Mouse (Mus musculus) MEL (cell line): ENCODE data around the gene Wdcp. TPM values are rescaled to one million over a fixed set of nuclear protein-coding genes. Genes with fewer than 3 reads are reported as not detected.

Source experiments
- DNase-seq: peaks from one replicate; pipeline ENCODE4 v3.0.0; 2011; ENCODE audit warnings: low read depth, low spot score
- H3K27ac ChIP-seq: 2 replicates; pipeline ENCODE4 v1.5.1; 2012; ENCODE audit warnings: low read depth, mild to moderate bottlenecking, control low read depth, low read length, moderate library complexity; ENCODE audit not compliant: control insufficient read depth
- H3K27me3 ChIP-seq, 2 experiments: fragments of 150-350 bp in 1 of 2; sonication (generic) in 1 of 2; 2 replicates each; pipeline ENCODE4 v1.6.1; 2012; ENCODE audit warnings: low read length in 2 of 2, mild to moderate bottlenecking in 2 of 2, improper control_type of control experiment in 1 of 2, moderate library complexity in 1 of 2; ENCODE audit not compliant: insufficient read depth in 2 of 2, control insufficient read depth in 1 of 2
- H3K36me3 ChIP-seq, 2 experiments: 2 replicates each; pipeline ENCODE4 v1.6.1; 2012 to 2014; ENCODE audit warnings: low read length in 2 of 2, improper control_type of control experiment in 1 of 2, inconsistent platforms in 1 of 2, mild to moderate bottlenecking in 1 of 2; ENCODE audit not compliant: insufficient read depth in 2 of 2, control insufficient read depth in 1 of 2
- H3K4me1 ChIP-seq, 2 experiments: fragments of 150-350 bp in 1 of 2; sonication (generic) in 1 of 2; 2 replicates each; pipeline ENCODE4 v1.6.1; 2012; ENCODE audit warnings: low read length in 2 of 2, improper control_type of control experiment in 1 of 2, mild to moderate bottlenecking in 1 of 2; ENCODE audit not compliant: insufficient read depth in 2 of 2, control insufficient read depth in 1 of 2
- H3K4me3 ChIP-seq, 2 experiments: fragments of 150-350 bp in 1 of 2; sonication (generic) in 1 of 2; 2 replicates each; pipeline ENCODE4 v1.5.1; 2012; ENCODE audit warnings: low read depth in 2 of 2, low read length in 2 of 2, mild to moderate bottlenecking in 2 of 2, moderate library complexity in 2 of 2, control low read depth in 1 of 2, improper control_type of control experiment in 1 of 2; ENCODE audit not compliant: control insufficient read depth in 1 of 2, insufficient read depth in 1 of 2
- H3K79me2 ChIP-seq: 2 replicates; pipeline ENCODE4 v1.6.1; 2012; ENCODE audit warnings: mild to moderate bottlenecking, low read length, moderate library complexity; ENCODE audit not compliant: control insufficient read depth, poor library complexity, insufficient read depth
- H3K9ac ChIP-seq: 2 replicates; pipeline ENCODE4 v1.6.1; 2012; ENCODE audit warnings: low read depth, mild to moderate bottlenecking, control low read depth, low read length, moderate library complexity; ENCODE audit not compliant: control insufficient read depth, poor library complexity, severe bottlenecking
- H3K9me3 ChIP-seq: fragments of 150-350 bp; sonication (generic); replicated peaks from 2 replicates; pipeline ENCODE4 v1.6.1; 2012; ENCODE audit warnings: mild to moderate bottlenecking, low read length, improper control_type of control experiment, moderate library complexity; ENCODE audit not compliant: insufficient read depth
- BHLHE40 ChIP-seq: IDR thresholded peaks from 2 replicates; pipeline ENCODE4 v1.6.1; 2012; ENCODE audit warnings: low read depth, mild to moderate bottlenecking, inconsistent platforms, low read length, improper control_type of control experiment, borderline replicate concordance
- CHD2 ChIP-seq: IDR thresholded peaks from 2 replicates; pipeline ENCODE4 v1.6.1; 2011; ENCODE audit warnings: low read length, improper control_type of control experiment
- E2F4 ChIP-seq: IDR thresholded peaks from 2 replicates; pipeline ENCODE4 v1.6.1; 2011; ENCODE audit warnings: low read depth, low read length, improper control_type of control experiment, borderline replicate concordance
- EP300 ChIP-seq, 2 experiments: IDR thresholded peaks; 2 replicates each; pipeline ENCODE4 v1.6.1; 2011; ENCODE audit warnings: improper control_type of control experiment in 2 of 2, low read length in 2 of 2, low read depth in 1 of 2, mild to moderate bottlenecking in 1 of 2
- ETS1 ChIP-seq: IDR thresholded peaks from 2 replicates; pipeline ENCODE4 v1.6.1; 2012; ENCODE audit warnings: low read depth, mild to moderate bottlenecking, inconsistent platforms, low read length, improper control_type of control experiment, moderate library complexity
- GABPA ChIP-seq: IDR thresholded peaks from 2 replicates; pipeline ENCODE4 v1.6.1; 2012; ENCODE audit warnings: low read depth, mild to moderate bottlenecking, inconsistent platforms, low read length, improper control_type of control experiment, moderate library complexity
- GATA1 ChIP-seq: IDR thresholded peaks from 2 replicates; pipeline ENCODE4 v1.6.1; 2011; ENCODE audit warnings: low read depth, low read length, improper control_type of control experiment
- HCFC1 ChIP-seq: IDR thresholded peaks from 2 replicates; pipeline ENCODE4 v1.6.1; 2012; ENCODE audit warnings: low read depth, mild to moderate bottlenecking, inconsistent platforms, low read length, improper control_type of control experiment, moderate library complexity
- JUND ChIP-seq: IDR thresholded peaks from 2 replicates; pipeline ENCODE4 v1.6.1; 2011; ENCODE audit warnings: low read depth, mild to moderate bottlenecking, improper control_type of control experiment, low read length
- MAZ ChIP-seq: IDR thresholded peaks from 2 replicates; pipeline ENCODE4 v1.6.1; 2012; ENCODE audit warnings: low read depth, mild to moderate bottlenecking, inconsistent platforms, low read length, improper control_type of control experiment
- MEF2A ChIP-seq: IDR thresholded peaks from 2 replicates; pipeline ENCODE4 v1.6.1; 2014; ENCODE audit warnings: low read depth, mild to moderate bottlenecking, inconsistent platforms, low read length, improper control_type of control experiment; ENCODE audit not compliant: poor library complexity, insufficient replicate concordance, severe bottlenecking; ENCODE audit errors: extremely low read depth
- MYB ChIP-seq: IDR thresholded peaks from 2 replicates; pipeline ENCODE4 v1.6.1; 2011; ENCODE audit warnings: mild to moderate bottlenecking, low read depth, low read length, improper control_type of control experiment
- POLR2A ChIP-seq, 2 experiments: IDR thresholded peaks; 2 replicates each; pipeline ENCODE4 v1.6.1; 2011 to 2012; ENCODE audit warnings: low read length in 2 of 2, mild to moderate bottlenecking in 2 of 2, control low read depth in 1 of 2, improper control_type of control experiment in 1 of 2, low read depth in 1 of 2, moderate library complexity in 1 of 2; ENCODE audit not compliant: control insufficient read depth in 1 of 2, insufficient read depth in 1 of 2, poor library complexity in 1 of 2
- RAD21 ChIP-seq: IDR thresholded peaks from 2 replicates; pipeline ENCODE4 v1.6.1; 2011; ENCODE audit warnings: mild to moderate bottlenecking, low read depth, low read length, improper control_type of control experiment
- RCOR1 ChIP-seq: IDR thresholded peaks from 2 replicates; pipeline ENCODE4 v1.6.1; 2012; ENCODE audit warnings: low read depth, mild to moderate bottlenecking, inconsistent platforms, low read length, improper control_type of control experiment
- TBP ChIP-seq: IDR thresholded peaks from 2 replicates; pipeline ENCODE4 v1.8.0; 2011; ENCODE audit warnings: low read depth, low read length, improper control_type of control experiment
- TCF12 ChIP-seq: IDR thresholded peaks from 2 replicates; pipeline ENCODE4 v1.6.1; 2014; ENCODE audit warnings: low read depth, mild to moderate bottlenecking, inconsistent platforms, low read length, improper control_type of control experiment, moderate library complexity
- USF1 ChIP-seq: IDR thresholded peaks from 2 replicates; pipeline ENCODE4 v1.6.1; 2014; ENCODE audit warnings: low read depth, mild to moderate bottlenecking, inconsistent platforms, low read length, improper control_type of control experiment, moderate library complexity
- USF2 ChIP-seq, 2 experiments: IDR thresholded peaks; 2 replicates each; pipeline ENCODE4 v1.6.1; 2011 to 2012; ENCODE audit warnings: improper control_type of control experiment in 2 of 2, low read length in 2 of 2, borderline replicate concordance in 1 of 2, inconsistent platforms in 1 of 2, low read depth in 1 of 2, mild to moderate bottlenecking in 1 of 2; ENCODE audit not compliant: insufficient read depth in 1 of 2
- ZKSCAN1 ChIP-seq: IDR thresholded peaks from 2 replicates; pipeline ENCODE4 v1.6.1; 2012; ENCODE audit warnings: low read depth, mild to moderate bottlenecking, inconsistent platforms, low read length, improper control_type of control experiment, moderate library complexity
- ZMIZ1 ChIP-seq: IDR thresholded peaks from 2 replicates; pipeline ENCODE4 v1.6.1; 2012; ENCODE audit warnings: low read depth, mild to moderate bottlenecking, inconsistent platforms, low read length, improper control_type of control experiment, moderate library complexity
- ZNF384 ChIP-seq: IDR thresholded peaks from 2 replicates; pipeline ENCODE4 v1.6.1; 2012; ENCODE audit warnings: low read depth, mild to moderate bottlenecking, inconsistent platforms, low read length, improper control_type of control experiment
- polyA plus RNA-seq, 2 experiments: library from polyadenylated mRNA; stranded (reverse) in 1 of 2; unstranded in 1 of 2; fragments of >175 nt in 1 of 2; fragments of >200 nt in 1 of 2; gene quantifications; 2 replicates each; pipeline versions ENCODE4 v1.2.1 to v1.2.4; 2012; ENCODE audit warnings: low replicate concordance in 2 of 2, low read depth in 1 of 2; ENCODE audit not compliant: insufficient read length in 2 of 2, insufficient read depth in 1 of 2, missing spikeins in 1 of 2
- total RNA-seq: library from RNA; depleted of rRNA; stranded (reverse); fragments of 300-350 nt; gene quantifications from 2 replicates; pipeline ENCODE4 v1.2.3, GENCODE M21; 2012

The Wdcp gene
- total and polyA plus RNA-seq, 3 experiments = 12.6 to 16.5 TPM; not detected in 1

GRCm38 (mm10) chr12:4813636-4814035 is 29.5 kb upstream of the Wdcp start:
- no peak overlapping the region for H3K27ac ChIP-seq
- no peaks in the 10 kb centered on the region; a peak in 2 of 4 replicates for H3K27me3 ChIP-seq
- peaks cover 0 to 8% of the 10 kb centered on the region in 2 experiments; a peak in 2 of 4 replicates for H3K36me3 ChIP-seq
- H3K9me3 ChIP-seq = no peaks in the 10 kb centered on the region
- no peak overlapping the region for H3K4me3 ChIP-seq
- no peak overlapping the region for H3K9ac ChIP-seq
- peaks cover 10% of the 10 kb centered on the region for H3K79me2 ChIP-seq
- H3K4me1 ChIP-seq = peaks cover 2 to 6% of the 10 kb centered on the region in 2 experiments; a peak in 3 of 4 replicates
- no peak for DNase-seq
- TF ChIP-seq RCOR1 = no peak
- TF ChIP-seq CHD2 = no peak
- no peak for TF ChIP-seq GABPA

GRCm38 (mm10) chr12:4816680-4817360 is 26.3 kb upstream of the Wdcp start:
- DNase-seq = no peak
- no peaks in the 10 kb centered on the region for H3K9me3 ChIP-seq
- peak overlapping the region; percentile 66 for H3K27ac ChIP-seq
- H3K9ac ChIP-seq = peak overlapping the region; percentile 90
- peaks cover 4 to 9% of the 10 kb centered on the region in 2 experiments; a peak in 3 of 4 replicates for H3K4me1 ChIP-seq
- H3K36me3 ChIP-seq = peaks cover 3 to 13% of the 10 kb centered on the region in 2 experiments
- peak in 1 of 2 experiments; percentile 80; a peak in 1 of 4 replicates for TF ChIP-seq POLR2A (IDR thresholded peaks at IDR 0.05; ENCODE audit: control insufficient read depth in 1 of 2, insufficient read depth in 1 of 2, low read depth in 1 of 2, low read length in 2 of 2, poor library complexity in 1 of 2)
- no peak for TF ChIP-seq ZKSCAN1
- no peak for TF ChIP-seq USF1
- no peak for TF ChIP-seq ZMIZ1
- no peak for TF ChIP-seq MYB
- TF ChIP-seq GATA1 = 0 out of 2 replicates have a peak, but pooled peaks have one; percentile 4
- TF ChIP-seq, all 39 proteins: peak for 2
- Histone ChIP-seq H3K27me3 (no peaks in the 10 kb centered on the region), H3K79me2 (peaks cover 21% of the 10 kb centered on the region), H3K4me3 (peak overlapping the region; percentile 75 to 82)

- Histone ChIP-seq H3K4me3 (peak within 1 kb of the TSS; percentile 82 to 85), H3K4me1 (peaks cover 4 to 9% of the 10 kb centered on the region in 2 experiments; a peak in 3 of 4 replicates), H3K9ac (peak within 1 kb of the TSS; percentile 90), H3K36me3 (peaks cover 5 to 13% of the 10 kb centered on the region in 2 experiments), H3K27ac (peak within 1 kb of the TSS; percentile 86), H3K9me3 (no peaks in the 10 kb centered on the region), H3K79me2 (peaks cover 21% of the 10 kb centered on the region), H3K27me3 (no peaks in the 10 kb centered on the region)
- peak; percentile 99 for DNase-seq
- TF ChIP-seq EP300 (IDR thresholded peaks at IDR 0.05; ENCODE audit: low read depth in 1 of 2, low read length in 2 of 2) (no peak), MEF2A (no peak), GABPA (no peak), ETS1 (no peak), HCFC1 (peak; percentile 88), RAD21 (no peak), JUND (no peak), USF2 (IDR thresholded peaks at IDR 0.05; ENCODE audit: borderline replicate concordance in 1 of 2, insufficient read depth in 1 of 2, low read depth in 1 of 2, low read length in 2 of 2) (no peak), MYB (no peak), ZMIZ1 (peak; percentile 97), TCF12 (peak; percentile 79), BHLHE40 (no peak), TBP (peak; percentile 72), ZNF384 (no peak), MAZ (peak; percentile 98), RCOR1 (no peak), E2F4 (peak; percentile 59; the same call in 1 of the 2 replicates)
Observed at GRCm38 (mm10) chr12:4817361-4818101, 25.6 kb upstream of the Wdcp start, which contains the start of gene Sf3b6. Gene Sf3b6 (plus strand): TSS chr12:4817544.
